10 mouse cellular contexts compared by ENCODE assay signal in the genomic region with DNA sequence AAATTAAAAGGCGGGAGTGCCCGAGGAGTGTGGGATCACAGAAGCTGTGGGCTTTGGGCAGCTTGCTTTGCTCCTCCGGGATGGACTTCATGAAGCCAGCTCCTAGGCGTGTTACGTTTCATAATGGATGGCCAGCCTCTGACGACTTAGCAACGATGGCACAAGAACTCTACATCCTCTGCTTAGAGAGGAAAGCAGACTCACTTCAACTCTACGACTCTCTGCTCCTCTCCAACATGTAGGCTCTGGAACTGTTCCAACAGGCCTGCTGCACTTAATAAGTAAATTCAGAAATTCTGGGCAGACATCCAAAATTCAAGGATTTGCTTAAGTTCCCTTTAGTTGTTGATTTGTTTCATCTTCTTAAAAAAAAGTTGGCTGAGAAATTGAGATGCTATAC.
DNase-seq lines count a peak whose midpoint lies in the region; ATAC-seq and TF ChIP-seq lines count a peak whose summit lies in the region.
"Had no signal": no experiment of that assay in that cellular context is flagged by ENCODE, and none has a peak within 500 bp of the region (broad histone marks: within the 10 kb centered on the region; RNA-seq: fewer than 3 reads in every experiment).

No protein-coding gene starts in this region.

- H3K27ac ChIP-seq in kidney, embryonic 14.5 days (ENCODE audit: low read depth, low read length) = no peak overlapping the region
- H3K27ac ChIP-seq in limb, embryonic 14.5 days (replicated peaks; ENCODE audit: low read depth, low read length) = peak overlapping the region; percentile 59
- H3K27ac ChIP-seq: liver, embryonic 14.5 days had no signal

- H3K36me3 ChIP-seq in kidney, embryonic 14.5 days (ENCODE audit: control insufficient read depth, insufficient read depth, low read length) = no peaks in the 10 kb centered on the region
- H3K36me3 ChIP-seq in limb, embryonic 14.5 days (ENCODE audit: control insufficient read depth, insufficient read depth, low read length) = no peaks in the 10 kb centered on the region

- peak; percentile 48 to 52 for DNase-seq in cerebellum, postnatal 10 days
- no peak for DNase-seq in cerebellum, postnatal 25 days
- DNase-seq in kidney, adult 11 months = no peak
- peak; percentile 87 for DNase-seq in brain, adult 2 months (ENCODE audit: low read depth, low spot score)
- DNase-seq in limb, embryonic 14.5 days (ENCODE audit: low spot score) = peak; percentile 97
- DNase-seq in spleen, adult 12 weeks (ENCODE audit: low spot score) = no peak
- no peak for DNase-seq in adrenal gland, postnatal 4 days (ENCODE audit: low spot score in 2 of 2)

- H3K4me3 ChIP-seq in kidney, embryonic 14.5 days (ENCODE audit: low read length) = no peak overlapping the region
- H3K4me3 ChIP-seq in limb, embryonic 14.5 days (replicated peaks; ENCODE audit: low read length) = no peak overlapping the region
- H3K4me3 ChIP-seq: erythroblast, embryonic 14.5 days had no signal

- H3K9ac ChIP-seq in kidney, embryonic 14.5 days (ENCODE audit: low read depth, low read length) = no peak overlapping the region
- H3K9ac ChIP-seq in limb, embryonic 14.5 days (ENCODE audit: low read depth, low read length, severe bottlenecking) = no peak overlapping the region
- H3K9ac ChIP-seq: liver, embryonic 14.5 days had no signal

- ATAC-seq in kidney, embryonic 14.5 days (ENCODE audit: low FRiP score, low TSS enrichment) = peak; percentile 16; the same call in 1 of the 2 replicates
- ATAC-seq in limb, embryonic 14.5 days (ENCODE audit: low FRiP score, low read depth) = peak; percentile 34; the same call in 1 of the 2 replicates

- H3K9me3 ChIP-seq in kidney, embryonic 14.5 days (ENCODE audit: control insufficient read depth, low read length) = no peaks in the 10 kb centered on the region
- H3K9me3 ChIP-seq in limb, embryonic 14.5 days (ENCODE audit: control insufficient read depth, low read length) = no peaks in the 10 kb centered on the region

- H3K4me2 ChIP-seq in kidney, embryonic 14.5 days (replicated peaks; ENCODE audit: low read depth, low read length) = no peak overlapping the region
- no peak overlapping the region; the same call in 1 of the 2 replicates for H3K4me2 ChIP-seq in limb, embryonic 14.5 days (replicated peaks; ENCODE audit: low read depth, low read length, severe bottlenecking)

- WGBS in kidney, embryonic 14.5 days = 62% methylated on average over 8 of the region's 8 CpGs
- WGBS in limb, embryonic 14.5 days = 40% methylated on average over 8 of the region's 8 CpGs

- TF ChIP-seq POLR2A in limb, embryonic 14.5 days (IDR thresholded peaks at IDR 0.05; ENCODE audit: borderline replicate concordance, extremely low read depth, insufficient read depth, insufficient read length) = no peak

- H3K4me1 ChIP-seq in kidney, embryonic 14.5 days (ENCODE audit: control insufficient read depth, insufficient read depth, low read length) = peaks cover 3% of the 10 kb centered on the region; the same call in 1 of the 2 replicates
- peaks cover 19% of the 10 kb centered on the region for H3K4me1 ChIP-seq in limb, embryonic 14.5 days (ENCODE audit: control insufficient read depth, insufficient read depth, low read length)

- H3K27me3 ChIP-seq in kidney, embryonic 14.5 days (ENCODE audit: control insufficient read depth, insufficient read depth, low read length) = no peaks in the 10 kb centered on the region
- H3K27me3 ChIP-seq in limb, embryonic 14.5 days (ENCODE audit: control insufficient read depth, insufficient read depth, low read length) = no peaks in the 10 kb centered on the region

Comparison
In these comparisons a context has a peak if more than half of its experiments do, and no peak if none do; other contexts are left out.
1. DNase-seq: peak in cerebellum, postnatal 10 days (2 of 2), brain, adult 2 months (single experiment) and limb, embryonic 14.5 days (single experiment); none in cerebellum, postnatal 25 days (0 of 2), kidney, adult 11 months (single experiment), spleen, adult 12 weeks (single experiment) and adrenal gland, postnatal 4 days (0 of 2).